Mouse (Mus musculus) ES-E14 (cell line): ENCODE data around the gene Zfp46. TPM values are rescaled to one million over a fixed set of nuclear protein-coding genes. Genes with fewer than 3 reads are reported as not detected.

Source experiments
- DNase-seq: peaks from one replicate; pipeline ENCODE4 v3.0.0-alpha.2; 2013; ENCODE audit warnings: low read depth, low spot score
- H3K27ac ChIP-seq: 2 replicates; pipeline ENCODE4 v1.5.1; 2012; ENCODE audit warnings: low read depth, mild to moderate bottlenecking, low read length, moderate library complexity, mixed read lengths; ENCODE audit not compliant: poor library complexity, insufficient read depth, severe bottlenecking
- H3K36me3 ChIP-seq: 2 replicates; pipeline ENCODE4 v1.6.1; 2012; ENCODE audit warnings: mild to moderate bottlenecking, low read length, moderate library complexity, mixed read lengths; ENCODE audit not compliant: control insufficient read depth, poor library complexity, insufficient read depth, severe bottlenecking
- H3K4me1 ChIP-seq, 2 experiments: fragments of 150-350 bp in 1 of 2; sonication (generic) in 1 of 2; 2 replicates each; pipeline ENCODE4 v1.6.1; 2012; ENCODE audit warnings: low read length in 2 of 2, mild to moderate bottlenecking in 1 of 2, mixed read lengths in 1 of 2; ENCODE audit not compliant: control insufficient read depth in 2 of 2, insufficient read depth in 2 of 2, poor library complexity in 1 of 2
- H3K4me3 ChIP-seq, 2 experiments: fragments of 150-350 bp in 1 of 2; sonication (generic) in 1 of 2; 2 replicates each; pipeline ENCODE4 v1.5.1; 2012; ENCODE audit warnings: low read length in 2 of 2, low read depth in 1 of 2, mild to moderate bottlenecking in 1 of 2, mixed read lengths in 1 of 2; ENCODE audit not compliant: insufficient read depth in 1 of 2, poor library complexity in 1 of 2, severe bottlenecking in 1 of 2
- H3K9ac ChIP-seq: 2 replicates; pipeline ENCODE4 v1.6.1; 2012; ENCODE audit warnings: low read depth, mild to moderate bottlenecking, low read length, mixed read lengths; ENCODE audit not compliant: poor library complexity, insufficient read depth, severe bottlenecking
- H3K9me3 ChIP-seq: fragments of 150-350 bp; sonication (generic); 2 replicates; pipeline ENCODE4 v1.6.1; 2012; ENCODE audit warnings: low read depth, mild to moderate bottlenecking, low read length; ENCODE audit not compliant: control insufficient read depth, insufficient read depth
- CHD2 ChIP-seq: IDR thresholded peaks from 2 replicates; pipeline ENCODE4 v1.6.1; 2014; ENCODE audit warnings: mild to moderate bottlenecking, low read depth, low read length, inconsistent platforms
- HCFC1 ChIP-seq: IDR thresholded peaks from 2 replicates; pipeline ENCODE4 v1.6.1; 2012; ENCODE audit warnings: low read length, inconsistent platforms, borderline replicate concordance; ENCODE audit not compliant: insufficient read depth
- MAFK ChIP-seq: IDR thresholded peaks from 2 replicates; pipeline ENCODE4 v1.6.1; 2014; ENCODE audit warnings: mild to moderate bottlenecking, low read depth, low read length, inconsistent platforms; ENCODE audit not compliant: insufficient read depth
- ZC3H11A ChIP-seq: IDR thresholded peaks from 2 replicates; pipeline ENCODE4 v1.6.1; 2012; ENCODE audit warnings: low read depth, mild to moderate bottlenecking, inconsistent platforms, low read length, borderline replicate concordance
- ZNF384 ChIP-seq: IDR thresholded peaks from 2 replicates; pipeline ENCODE4 v1.6.1; 2012; ENCODE audit warnings: low read depth, low read length, inconsistent platforms
- in situ Hi-C, 2 experiments: fragments of 600-800 bp; cut with MboI; formaldehyde crosslinking; loops; one replicate each; pipeline ENCODE4 v1.15.1; 2025; ENCODE audit warnings: low sequenced_read_pairs in 2 of 2, inconsistent platforms in 1 of 2; ENCODE audit not compliant: unreplicated experiment in 2 of 2
- total RNA-seq: library from RNA; depleted of rRNA; stranded (reverse); fragments of 300-350 nt; gene quantifications from 2 replicates; pipeline ENCODE4 v1.2.3, GENCODE M21; 2012; rRNA removed

Zfp46 gene
- 5.8 and 6.1 TPM in 2 replicates for total RNA-seq

- Histone ChIP-seq H3K27ac (peak within 1 kb of the TSS; percentile 23; the same call in 1 of the 2 replicates), H3K36me3 (no peaks in the 10 kb centered on the region), H3K4me3 (peak within 1 kb of the TSS; percentile 74 to 95), H3K4me1 (peaks cover 0 to 6% of the 10 kb centered on the region in 2 experiments; a peak in 2 of 4 replicates), H3K9ac (peak within 1 kb of the TSS; percentile 77; the same call in 1 of the 2 replicates), H3K9me3 (no peaks in the 10 kb centered on the region)
- no peak for TF ChIP-seq CHD2
- in situ Hi-C loops: no loop called here
- DNase-seq: no peak
Measured at GRCm38 (mm10) chr4:136284455-136284854, at the start of gene Zfp46. Gene Zfp46, plus strand, starts transcription at chr4:136284683.

GRCm38 (mm10) chr4:136238669-136239068 is 45.8 kb upstream of the Zfp46 start:
- no peak for DNase-seq
- H3K4me1 ChIP-seq: peaks cover 1 to 21% of the 10 kb centered on the region in 2 experiments; a peak in 1 of 4 replicates
- no peak overlapping the region for H3K27ac ChIP-seq
- H3K4me3 ChIP-seq: no peak overlapping the region
- H3K9me3 ChIP-seq: no peaks in the 10 kb centered on the region
- peaks cover 37% of the 10 kb centered on the region for H3K36me3 ChIP-seq
- no peak overlapping the region for H3K9ac ChIP-seq
- TF ChIP-seq CHD2 (no peak), MAFK (no peak), ZNF384 (no peak), HCFC1 (no peak), ZC3H11A (no peak)
- in situ Hi-C loops: no loop called here

GRCm38 (mm10) chr4:136239111-136239510 is 45.4 kb upstream of the Zfp46 start:
- no peak for DNase-seq
- Histone ChIP-seq H3K4me1 (peaks cover 3 to 23% of the 10 kb centered on the region in 2 experiments; a peak in 2 of 4 replicates), H3K27ac (no peak overlapping the region), H3K9ac (no peak overlapping the region), H3K4me3 (no peak overlapping the region), H3K36me3 (peaks cover 36% of the 10 kb centered on the region), H3K9me3 (no peaks in the 10 kb centered on the region)
- in situ Hi-C loops: no loop called here
- TF ChIP-seq HCFC1 (no peak), ZNF384 (no peak), MAFK (no peak), ZC3H11A (no peak), CHD2 (no peak)

GRCm38 (mm10) chr4:136239622-136240021 is 44.9 kb upstream of the Zfp46 start:
- in situ Hi-C loops: no loop called here
- no peak overlapping the region for H3K4me3 ChIP-seq
- H3K4me1 ChIP-seq: peaks cover 7 to 26% of the 10 kb centered on the region in 2 experiments; a peak in 3 of 4 replicates
- H3K36me3 ChIP-seq: peaks cover 31% of the 10 kb centered on the region
- no peaks in the 10 kb centered on the region for H3K9me3 ChIP-seq
- H3K9ac ChIP-seq: no peak overlapping the region
- peak; percentile 84 for DNase-seq
- H3K27ac ChIP-seq: no peak overlapping the region
- TF ChIP-seq CHD2 (no peak), HCFC1 (no peak), MAFK (no peak)

- in situ Hi-C loops: no loop called here
- H3K9ac ChIP-seq: no peak overlapping the region
- H3K4me1 ChIP-seq: peaks cover 9 to 30% of the 10 kb centered on the region in 2 experiments
- H3K4me3 ChIP-seq: no peak overlapping the region
- H3K36me3 ChIP-seq: peaks cover 29% of the 10 kb centered on the region
- 0 out of 2 replicates have a peak overlapping the region, but pooled peaks have one; percentile 39 for H3K27ac ChIP-seq
- H3K9me3 ChIP-seq: no peaks in the 10 kb centered on the region
- DNase-seq: no peak
- TF ChIP-seq ZC3H11A (no peak), ZNF384 (no peak), MAFK (no peak), CHD2 (no peak), HCFC1 (no peak)
Measured at GRCm38 (mm10) chr4:136240123-136240522, 44.4 kb upstream of the Zfp46 start.
